Mouse (Mus musculus): ENCODE results near the gene Gins3. TPM values are rescaled to one million over a fixed set of nuclear protein-coding genes. Genes with fewer than 3 reads are reported as not detected.

The Gins3 gene
- total and polyA plus RNA-seq, 2 experiments = 0.31 to 0.83 TPM

- DNase-seq (ENCODE audit: extremely low read depth, low read depth, low spot score) = no peak
- no peak for TF ChIP-seq CTCF (IDR thresholded peaks at IDR 0.05; ENCODE audit: low read depth, low read length)
- TF ChIP-seq POLR2A (IDR thresholded peaks at IDR 0.05; ENCODE audit: extremely low read depth, insufficient read depth, low read length) = no peak
- H3K79me2 ChIP-seq (ENCODE audit: control insufficient read depth, insufficient read depth, low read length) = no peaks in the 10 kb centered on the region
- no peak overlapping the region for H3K27ac ChIP-seq (replicated peaks; ENCODE audit: insufficient read depth, low read depth, low read length)
- H3K36me3 ChIP-seq (ENCODE audit: control insufficient read depth, insufficient read depth, low read length) = no peaks in the 10 kb centered on the region
- no peaks in the 10 kb centered on the region for H3K4me1 ChIP-seq (ENCODE audit: control insufficient read depth, insufficient read depth, low read length)
- H3K27me3 ChIP-seq (ENCODE audit: control insufficient read depth, insufficient read depth, low read length) = peaks cover 6% of the 10 kb centered on the region; the same call in 1 of the 2 replicates
- no peak overlapping the region for H3K9ac ChIP-seq (ENCODE audit: low read depth, low read length)
- whole genome bisulfite sequencing = 81% methylated on average over 6 of the region's 6 CpGs
- no peak overlapping the region for H3K4me3 ChIP-seq (ENCODE audit: insufficient read depth, low read depth, low read length)
Measured at GRCm38 (mm10) chr8:95671861-95672260, 38.6 kb downstream of the Gins3 start.

GRCm38 (mm10) chr8:95672811-95673210 is 39.6 kb downstream of the Gins3 start:
- DNase-seq (ENCODE audit: extremely low read depth, low read depth, low spot score) = no peak
- Histone ChIP-seq H3K4me1 (ENCODE audit: control insufficient read depth, insufficient read depth, low read length) (no peaks in the 10 kb centered on the region), H3K27me3 (ENCODE audit: control insufficient read depth, insufficient read depth, low read length) (peaks cover 12% of the 10 kb centered on the region), H3K36me3 (ENCODE audit: control insufficient read depth, insufficient read depth, low read length) (no peaks in the 10 kb centered on the region), H3K9ac (ENCODE audit: low read depth, low read length) (no peak overlapping the region), H3K79me2 (ENCODE audit: control insufficient read depth, insufficient read depth, low read length) (no peaks in the 10 kb centered on the region), H3K27ac (replicated peaks; ENCODE audit: insufficient read depth, low read depth, low read length) (no peak overlapping the region), H3K4me3 (ENCODE audit: insufficient read depth, low read depth, low read length) (no peak overlapping the region)
- TF ChIP-seq CTCF (IDR thresholded peaks at IDR 0.05; ENCODE audit: low read depth, low read length) = no peak
- TF ChIP-seq POLR2A (IDR thresholded peaks at IDR 0.05; ENCODE audit: extremely low read depth, insufficient read depth, low read length) = no peak
- WGBS = 67% methylated on average over 5 of the region's 5 CpGs

GRCm38 (mm10) chr8:95676631-95677030 is 43.4 kb downstream of the Gins3 start, which contains the start of gene Ndrg4:
Ndrg4 (plus strand) TSS chr8:95676980.
- peaks cover 17% of the 10 kb centered on the region for H3K27me3 ChIP-seq (ENCODE audit: control insufficient read depth, insufficient read depth, low read length)
- no peaks in the 10 kb centered on the region for H3K4me1 ChIP-seq (ENCODE audit: control insufficient read depth, insufficient read depth, low read length)
- H3K36me3 ChIP-seq (ENCODE audit: control insufficient read depth, insufficient read depth, low read length) = no peaks in the 10 kb centered on the region
- DNase-seq (ENCODE audit: extremely low read depth, low read depth, low spot score) = no peak
- 38% methylated on average over 9 of the region's 9 CpGs for WGBS
- no peak for TF ChIP-seq CTCF (IDR thresholded peaks at IDR 0.05; ENCODE audit: low read depth, low read length)
- TF ChIP-seq POLR2A (IDR thresholded peaks at IDR 0.05; ENCODE audit: extremely low read depth, insufficient read depth, low read length) = no peak
- H3K79me2 ChIP-seq (ENCODE audit: control insufficient read depth, insufficient read depth, low read length) = no peaks in the 10 kb centered on the region
- H3K9ac ChIP-seq (ENCODE audit: low read depth, low read length) = no peak within 1 kb of the TSS
- no peak within 1 kb of the TSS for H3K27ac ChIP-seq (replicated peaks; ENCODE audit: insufficient read depth, low read depth, low read length)
- H3K4me3 ChIP-seq (ENCODE audit: insufficient read depth, low read depth, low read length) = peak within 1 kb of the TSS; percentile 44; the same call in 1 of the 2 replicates

GRCm38 (mm10) chr8:95677591-95678023 is 44.4 kb downstream of the Gins3 start:
- H3K4me1 ChIP-seq (ENCODE audit: control insufficient read depth, insufficient read depth, low read length) = no peaks in the 10 kb centered on the region
- no peak for DNase-seq (ENCODE audit: extremely low read depth, low read depth, low spot score)
- TF ChIP-seq POLR2A (IDR thresholded peaks at IDR 0.05; ENCODE audit: extremely low read depth, insufficient read depth, low read length) (no peak), CTCF (IDR thresholded peaks at IDR 0.05; ENCODE audit: low read depth, low read length) (no peak)
- peaks cover 17% of the 10 kb centered on the region for H3K27me3 ChIP-seq (ENCODE audit: control insufficient read depth, insufficient read depth, low read length)
- no peaks in the 10 kb centered on the region for H3K36me3 ChIP-seq (ENCODE audit: control insufficient read depth, insufficient read depth, low read length)
- no peak overlapping the region for H3K9ac ChIP-seq (ENCODE audit: low read depth, low read length)
- no peaks in the 10 kb centered on the region for H3K79me2 ChIP-seq (ENCODE audit: control insufficient read depth, insufficient read depth, low read length)
- H3K27ac ChIP-seq (replicated peaks; ENCODE audit: insufficient read depth, low read depth, low read length) = no peak overlapping the region
- WGBS = 3% methylated on average over 32 of the region's 48 CpGs
- peak overlapping the region; percentile 44; the same call in 1 of the 2 replicates for H3K4me3 ChIP-seq (ENCODE audit: insufficient read depth, low read depth, low read length)

- TF ChIP-seq POLR2A (IDR thresholded peaks at IDR 0.05; ENCODE audit: extremely low read depth, insufficient read depth, low read length) = no peak
- H3K9ac ChIP-seq (ENCODE audit: low read depth, low read length) = no peak overlapping the region
- no peaks in the 10 kb centered on the region for H3K79me2 ChIP-seq (ENCODE audit: control insufficient read depth, insufficient read depth, low read length)
- peak overlapping the region; percentile 44; the same call in 1 of the 2 replicates for H3K4me3 ChIP-seq (ENCODE audit: insufficient read depth, low read depth, low read length)
- H3K27ac ChIP-seq (replicated peaks; ENCODE audit: insufficient read depth, low read depth, low read length) = no peak overlapping the region
- H3K36me3 ChIP-seq (ENCODE audit: control insufficient read depth, insufficient read depth, low read length) = no peaks in the 10 kb centered on the region
- 1% methylated on average over 59 of the region's 70 CpGs for WGBS
- DNase-seq (ENCODE audit: extremely low read depth, low read depth, low spot score) = no peak
- peaks cover 17% of the 10 kb centered on the region for H3K27me3 ChIP-seq (ENCODE audit: control insufficient read depth, insufficient read depth, low read length)
- H3K4me1 ChIP-seq (ENCODE audit: control insufficient read depth, insufficient read depth, low read length) = no peaks in the 10 kb centered on the region
Measured at GRCm38 (mm10) chr8:95678024-95678611, 44.9 kb downstream of the Gins3 start.

GRCm38 (mm10) chr8:95688073-95688672 is 54.9 kb downstream of the Gins3 start:
- TF ChIP-seq POLR2A (IDR thresholded peaks at IDR 0.05; ENCODE audit: extremely low read depth, insufficient read depth, low read length) = no peak
- TF ChIP-seq CTCF (IDR thresholded peaks at IDR 0.05; ENCODE audit: low read depth, low read length) = no peak
- H3K79me2 ChIP-seq (ENCODE audit: control insufficient read depth, insufficient read depth, low read length) = no peaks in the 10 kb centered on the region
- no peak for DNase-seq (ENCODE audit: extremely low read depth, low read depth, low spot score)
- no peak overlapping the region for H3K9ac ChIP-seq (ENCODE audit: low read depth, low read length)
- H3K4me3 ChIP-seq (ENCODE audit: insufficient read depth, low read depth, low read length) = no peak overlapping the region
- H3K27me3 ChIP-seq (ENCODE audit: control insufficient read depth, insufficient read depth, low read length) = no peaks in the 10 kb centered on the region
- WGBS = 67% methylated on average over 10 of the region's 10 CpGs
- H3K27ac ChIP-seq (replicated peaks; ENCODE audit: insufficient read depth, low read depth, low read length) = no peak overlapping the region
- H3K4me1 ChIP-seq (ENCODE audit: control insufficient read depth, insufficient read depth, low read length) = no peaks in the 10 kb centered on the region
- no peaks in the 10 kb centered on the region for H3K36me3 ChIP-seq (ENCODE audit: control insufficient read depth, insufficient read depth, low read length)

All from liver, adult 2 months (tissue).